Mouse (Mus musculus) brown adipose tissue, adult 24 weeks (tissue): ENCODE results near the gene Atic. TPM values are rescaled to one million over a fixed set of nuclear protein-coding genes. Genes with fewer than 3 reads are reported as not detected.

Source experiments
- H3K27ac ChIP-seq: fragments of 200-500 bp; replicated peaks from 2 replicates; pipeline ENCODE4 v1.5.1; 2012; ENCODE audit warnings: low read depth, mild to moderate bottlenecking, low read length
- H3K4me1 ChIP-seq: fragments of 200-500 bp; 2 replicates; pipeline ENCODE4 v1.6.1; 2012; ENCODE audit warnings: low read length, mixed read lengths; ENCODE audit not compliant: control insufficient read depth, insufficient read depth, insufficient read length
- H3K4me3 ChIP-seq: fragments of 200-500 bp; 2 replicates; pipeline ENCODE4 v1.5.1; 2012; ENCODE audit warnings: low read depth, mild to moderate bottlenecking, low read length, moderate library complexity; ENCODE audit not compliant: insufficient read depth
- polyA plus RNA-seq: library from polyadenylated mRNA; stranded (reverse); fragments of >200 nt; gene quantifications from 2 replicates; pipeline ENCODE4 v1.2.4, GENCODE M21; 2012; ENCODE audit not compliant: missing spikeins, insufficient read depth, insufficient read length

Atic gene
- polyA plus RNA-seq, 1 experiment, result 17.6 TPM

DNA sequence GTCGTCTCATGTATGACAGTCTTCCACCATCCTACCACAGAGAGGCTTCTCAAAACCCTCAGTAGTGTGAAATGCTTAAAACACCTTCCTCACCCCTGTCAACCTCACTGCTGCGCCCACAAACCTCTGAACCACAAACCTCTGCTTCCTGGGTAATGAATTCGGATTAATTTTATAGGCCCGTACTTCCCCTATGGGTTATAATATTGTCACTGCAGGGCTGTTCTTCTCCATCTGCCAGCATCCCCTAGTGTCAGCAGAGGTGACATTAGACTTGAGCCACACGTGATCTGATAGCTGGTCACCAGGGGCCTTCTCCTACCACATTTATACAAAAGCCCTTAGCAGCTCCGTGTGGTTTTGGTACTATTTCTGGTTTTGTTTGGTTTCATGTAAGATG is 19.9 kb downstream of the Atic start:
- Histone ChIP-seq H3K4me1 (no peaks in the 10 kb centered on the region), H3K27ac (no peak overlapping the region), H3K4me3 (no peak overlapping the region)

- Histone ChIP-seq H3K27ac (no peak overlapping the region), H3K4me3 (no peak overlapping the region), H3K4me1 (no peaks in the 10 kb centered on the region)
These were observed 22.6 kb downstream of the Atic start for GRCm38 (mm10) chr1:71579526-71579925.

GRCm38 (mm10) chr1:71580408-71580807 is 23.5 kb downstream of the Atic start:
- no peak overlapping the region for H3K27ac ChIP-seq
- no peaks in the 10 kb centered on the region for H3K4me1 ChIP-seq
- no peak overlapping the region for H3K4me3 ChIP-seq

GRCm38 (mm10) chr1:71583302-71583701 is 26.4 kb downstream of the Atic start:
- Histone ChIP-seq H3K4me1 (no peaks in the 10 kb centered on the region), H3K27ac (no peak overlapping the region), H3K4me3 (no peak overlapping the region)

DNA sequence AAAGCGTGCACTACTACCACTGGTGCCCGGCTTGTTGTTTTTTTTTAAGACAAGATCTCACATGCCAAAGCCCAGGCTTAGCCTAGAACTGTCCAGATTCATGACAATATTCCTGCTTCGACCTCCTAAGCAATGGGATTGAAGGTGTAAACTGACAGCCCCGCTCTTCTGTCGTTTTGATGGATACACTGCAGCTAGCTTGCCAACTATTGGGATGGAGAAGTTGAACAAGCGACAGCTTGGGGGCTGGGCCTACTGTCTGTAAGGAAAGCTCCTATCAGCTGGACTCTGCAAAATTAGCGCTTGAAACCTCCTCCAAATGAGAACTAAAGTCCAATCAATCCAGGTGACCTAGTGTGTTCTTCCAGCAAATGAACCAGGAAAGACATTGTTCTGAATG is 26.9 kb downstream of the Atic start:
- H3K4me1 ChIP-seq, result no peaks in the 10 kb centered on the region
- H3K27ac ChIP-seq, result no peak overlapping the region
- no peak overlapping the region for H3K4me3 ChIP-seq

DNA sequence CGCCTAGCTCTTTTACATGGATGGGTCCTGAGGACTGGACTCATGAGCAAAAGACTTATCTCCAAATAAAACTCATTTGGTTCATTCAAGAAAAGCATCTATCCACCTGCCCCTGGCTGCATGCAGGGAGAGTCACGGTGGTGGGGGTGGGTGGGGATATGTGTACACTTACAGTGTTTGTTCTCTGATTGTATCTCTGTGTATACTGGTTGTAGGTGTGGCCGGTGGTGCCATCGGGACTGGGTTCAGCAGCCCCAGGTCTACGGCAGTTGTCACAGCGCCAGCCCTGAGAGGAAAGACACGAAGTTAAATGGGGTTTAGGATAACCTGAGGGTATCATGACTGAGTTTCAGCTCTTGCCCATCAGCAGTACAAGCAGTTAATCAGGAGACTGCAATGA is 29.7 kb downstream of the Atic start:
- no peak overlapping the region for H3K4me3 ChIP-seq
- H3K27ac ChIP-seq, result no peak overlapping the region
- H3K4me1 ChIP-seq, result no peaks in the 10 kb centered on the region

DNA sequence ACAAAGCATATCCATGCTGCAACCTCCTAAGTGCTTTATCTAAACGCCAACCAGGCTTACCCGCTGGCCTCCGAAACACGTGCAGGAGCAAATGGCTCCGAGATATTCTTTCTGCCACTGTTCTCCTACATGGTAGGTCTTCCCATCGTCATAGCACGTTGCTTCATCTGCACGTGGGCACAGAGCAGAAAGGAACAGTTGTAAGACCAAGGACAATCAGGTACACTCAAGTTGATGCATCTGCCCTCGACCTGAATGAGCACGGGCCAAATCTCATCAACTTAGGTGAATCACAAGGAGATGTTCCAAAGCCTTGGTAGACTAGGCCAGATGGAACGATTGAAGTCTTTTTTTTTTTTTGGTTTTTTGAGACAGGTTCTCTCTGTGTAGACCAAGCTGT is 33.1 kb downstream of the Atic start:
- Histone ChIP-seq H3K27ac (no peak overlapping the region), H3K4me3 (no peak overlapping the region), H3K4me1 (no peaks in the 10 kb centered on the region)

- H3K4me1 ChIP-seq, result no peaks in the 10 kb centered on the region
- no peak overlapping the region for H3K4me3 ChIP-seq
- H3K27ac ChIP-seq, result no peak overlapping the region
These were observed 36.2 kb downstream of the Atic start for GRCm38 (mm10) chr1:71593184-71593583.

- no peaks in the 10 kb centered on the region for H3K4me1 ChIP-seq
- H3K4me3 ChIP-seq, result no peak overlapping the region
- H3K27ac ChIP-seq, result no peak overlapping the region
These were observed 37.3 kb downstream of the Atic start for GRCm38 (mm10) chr1:71594268-71594667.

GRCm38 (mm10) chr1:71595365-71595764 is 38.4 kb downstream of the Atic start:
- Histone ChIP-seq H3K27ac (no peak overlapping the region), H3K4me1 (no peaks in the 10 kb centered on the region), H3K4me3 (no peak overlapping the region)

- Histone ChIP-seq H3K4me1 (no peaks in the 10 kb centered on the region), H3K27ac (no peak overlapping the region)
These were observed 48.8 kb downstream of the Atic start for GRCm38 (mm10) chr1:71605751-71606150.

GRCm38 (mm10) chr1:71606600-71607325 is 49.8 kb downstream of the Atic start:
- no peaks in the 10 kb centered on the region for H3K4me1 ChIP-seq
- H3K4me3 ChIP-seq, result no peak overlapping the region
- H3K27ac ChIP-seq, result no peak overlapping the region

More at GRCm38 (mm10) chr1:71605751-71606150, 48.8 kb downstream of the Atic start:
- H3K4me3 ChIP-seq, result no peak overlapping the region

DNA sequence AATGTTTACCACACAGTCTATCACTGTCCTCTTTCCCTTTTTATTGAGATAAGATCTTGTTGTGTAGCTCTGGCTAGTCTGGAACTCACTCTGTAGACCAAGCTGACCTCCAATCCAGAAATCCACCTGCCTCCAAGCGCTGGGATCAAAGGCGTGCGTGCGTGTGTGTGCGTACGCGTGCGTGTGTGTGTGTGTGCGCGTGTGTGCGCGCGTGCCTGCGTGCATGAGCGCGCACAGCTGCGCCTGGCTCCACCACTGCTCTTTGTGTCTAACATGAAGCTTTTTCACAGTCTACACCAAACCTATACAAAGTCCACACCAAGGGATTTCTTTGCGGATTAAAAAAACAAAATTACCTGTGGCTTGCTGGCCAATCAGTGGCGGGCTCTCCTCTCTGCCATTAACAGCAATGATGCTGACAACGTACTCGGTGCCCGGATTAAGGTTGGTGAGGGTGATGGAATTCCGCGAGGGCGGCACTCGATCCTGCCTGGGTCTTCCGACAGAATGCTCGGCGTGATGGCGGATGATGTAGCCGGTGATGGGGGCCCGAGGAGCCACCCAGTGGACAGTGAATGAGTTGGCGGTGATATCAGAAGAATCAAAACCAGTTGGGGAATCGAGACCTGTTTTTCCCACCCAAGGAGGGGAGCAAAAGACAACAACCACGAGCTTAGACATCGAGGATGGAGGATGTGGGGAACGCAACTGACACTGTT is 52.3 kb downstream of the Atic start:
- no peak overlapping the region for H3K4me3 ChIP-seq
- H3K27ac ChIP-seq, result no peak overlapping the region
- H3K4me1 ChIP-seq, result no peaks in the 10 kb centered on the region

GRCm38 (mm10) chr1:71609916-71610315 is 53.0 kb downstream of the Atic start:
- Histone ChIP-seq H3K4me3 (no peak overlapping the region), H3K27ac (no peak overlapping the region), H3K4me1 (no peaks in the 10 kb centered on the region)

DNA sequence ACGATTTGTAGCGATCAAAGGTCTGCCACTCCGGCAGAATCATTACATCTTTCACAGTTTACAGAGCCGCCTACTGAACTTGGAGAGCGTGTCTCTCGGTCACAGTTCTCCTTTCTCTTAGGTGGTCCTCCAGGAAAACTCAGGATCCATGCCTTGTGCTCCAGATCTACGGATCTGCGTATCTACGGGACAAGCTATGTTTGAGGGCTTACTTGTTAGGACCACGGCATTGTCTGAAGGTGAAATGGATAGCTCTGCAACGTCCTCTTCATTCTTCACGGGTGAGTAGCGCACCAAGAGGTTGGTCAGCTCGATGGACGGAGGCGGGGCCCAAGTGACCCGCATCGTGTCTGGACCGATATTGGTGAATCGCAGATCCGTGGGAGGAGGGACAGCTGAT is 55.3 kb downstream of the Atic start:
- Histone ChIP-seq H3K4me3 (no peak overlapping the region), H3K27ac (no peak overlapping the region), H3K4me1 (no peaks in the 10 kb centered on the region)
